Mouse (Mus musculus) embryo, embryonic 10 days (tissue): Measurements from ENCODE around the gene Saa2.

ENCODE experiments used
- DNase-seq: peaks from one replicate; pipeline ENCODE4 v3.0.0-alpha.2; 2015; ENCODE audit warnings: low spot score

Gene Saa2

DNA sequence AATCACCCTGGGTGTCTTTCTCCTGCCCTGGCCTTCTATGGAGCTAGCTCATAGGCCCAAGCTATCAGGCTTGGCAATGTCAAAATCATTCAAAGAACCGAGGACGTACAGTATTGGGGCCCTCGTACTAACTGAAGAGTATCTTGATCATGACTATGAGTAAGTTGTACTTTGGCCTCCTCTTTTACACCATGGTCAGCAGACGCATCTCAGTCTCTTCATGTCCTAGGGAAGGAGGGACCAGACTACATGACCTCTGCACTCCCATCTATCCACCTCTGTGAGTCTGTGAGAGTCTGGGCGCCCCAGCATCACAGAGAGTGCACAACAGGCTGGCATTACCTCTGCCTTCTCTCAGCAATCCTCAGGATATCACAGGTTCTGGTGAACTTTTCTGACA lies 11.0 kb downstream of the Saa2 start:
- no peak for DNase-seq

DNA sequence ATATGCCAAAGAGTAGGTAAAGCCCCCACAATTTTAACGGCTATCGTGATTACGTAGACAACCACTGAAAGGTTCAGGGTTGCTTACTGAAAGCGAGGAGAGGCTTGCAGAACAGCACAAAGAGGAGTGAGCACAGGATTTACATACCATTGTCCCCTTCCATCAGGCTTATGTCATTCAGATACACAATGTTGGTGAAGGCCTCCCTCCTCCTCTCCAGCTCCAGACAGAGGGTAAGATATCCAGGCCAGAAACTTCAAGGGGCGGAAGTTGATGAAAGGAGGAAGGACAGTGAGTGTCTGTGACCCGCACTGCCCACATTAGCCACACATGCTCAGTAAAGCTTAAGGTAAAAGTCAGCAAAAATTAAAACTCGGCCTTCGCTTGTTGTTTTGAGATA lies 13.1 kb downstream of the Saa2 start:
- no peak for DNase-seq

DNA sequence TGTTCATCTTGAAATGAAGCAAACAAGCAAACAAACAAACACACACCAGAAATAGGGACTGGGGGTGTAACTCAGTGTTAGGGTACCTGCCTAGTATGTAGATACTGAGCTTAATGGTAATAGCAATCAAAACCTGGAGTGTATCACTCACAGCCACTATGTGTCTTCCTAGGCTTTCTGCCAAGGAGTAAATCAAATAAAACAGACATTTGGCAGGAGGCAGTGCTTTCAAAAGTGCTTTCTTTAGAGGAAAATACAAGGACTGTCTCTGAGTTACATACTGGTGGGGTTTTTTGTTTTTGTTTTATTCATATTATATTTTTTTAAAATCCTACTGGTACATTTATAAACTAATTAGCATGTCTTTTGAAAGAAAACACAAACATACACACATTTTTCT lies 15.8 kb downstream of the Saa2 start:
- DNase-seq = no peak

DNA sequence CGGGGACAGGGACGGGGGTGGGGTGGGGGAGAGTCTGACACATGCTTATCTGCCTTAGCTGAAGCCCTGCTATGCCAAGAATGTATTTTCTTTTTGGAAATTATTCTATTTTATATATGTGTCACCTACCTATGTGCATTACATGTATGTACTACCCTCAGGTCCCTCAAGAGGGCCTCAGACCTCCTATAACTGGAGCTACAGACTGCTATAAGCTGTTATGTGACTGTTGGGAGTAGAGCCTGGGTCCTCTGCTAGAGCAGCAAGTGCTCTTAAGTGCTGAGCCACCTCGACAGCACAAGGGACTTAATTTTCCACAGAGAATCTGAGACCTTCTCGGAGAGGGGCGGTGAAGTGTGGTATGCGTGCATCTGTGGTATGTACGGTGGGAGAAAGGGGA lies 16.9 kb downstream of the Saa2 start:
- DNase-seq = no peak

DNA sequence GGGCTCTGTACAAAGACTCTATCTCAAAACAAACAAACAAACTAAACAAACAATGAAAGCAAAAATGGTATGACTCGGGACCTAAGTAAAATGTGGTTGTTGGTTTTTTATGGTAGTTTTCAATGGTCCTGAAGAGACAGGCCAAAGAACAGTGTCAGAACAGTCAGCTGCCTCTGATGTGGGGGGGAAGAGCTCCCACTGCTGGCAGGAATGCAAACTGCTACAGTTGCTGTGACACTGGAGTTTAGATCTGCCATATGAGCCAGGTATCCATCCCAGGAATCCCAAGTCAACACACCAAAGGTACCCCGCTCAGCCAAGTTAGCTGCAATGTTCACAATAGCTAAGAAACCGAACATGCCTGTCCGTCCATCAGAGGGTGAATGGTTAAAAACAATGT lies 19.1 kb downstream of the Saa2 start:
- peak; percentile 83 for DNase-seq

DNA sequence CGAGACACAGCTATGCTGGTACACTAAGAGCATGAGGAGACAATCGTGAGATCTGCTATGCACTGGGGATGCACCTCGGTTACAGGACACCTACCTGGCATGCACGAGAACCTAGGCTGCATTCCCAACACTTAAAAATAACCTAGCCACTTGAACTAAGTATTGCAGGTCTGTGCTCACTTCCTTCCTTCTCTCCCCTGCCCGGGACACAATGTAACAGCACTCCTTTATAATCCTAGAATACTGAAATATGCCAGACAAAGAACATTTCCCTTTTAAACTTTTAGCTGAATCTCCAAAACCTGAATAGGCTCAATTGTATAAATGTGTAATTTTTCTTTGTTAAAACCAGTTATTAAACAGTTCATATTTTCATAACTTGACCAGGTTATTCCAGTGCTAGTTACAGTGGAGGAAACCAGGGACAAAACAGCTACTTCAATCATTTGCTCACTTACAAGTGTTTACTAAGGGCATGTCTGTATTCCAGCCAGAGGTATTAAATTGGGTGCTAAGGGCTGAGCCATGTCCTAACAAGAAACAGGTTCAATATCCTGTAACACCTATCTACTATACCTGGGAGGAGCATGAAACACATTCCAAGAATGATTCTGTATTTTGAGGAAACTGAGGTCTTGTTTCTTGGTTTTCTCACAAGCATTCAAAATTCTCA lies 37.7 kb downstream of the Saa2 start:
- no peak for DNase-seq

DNA sequence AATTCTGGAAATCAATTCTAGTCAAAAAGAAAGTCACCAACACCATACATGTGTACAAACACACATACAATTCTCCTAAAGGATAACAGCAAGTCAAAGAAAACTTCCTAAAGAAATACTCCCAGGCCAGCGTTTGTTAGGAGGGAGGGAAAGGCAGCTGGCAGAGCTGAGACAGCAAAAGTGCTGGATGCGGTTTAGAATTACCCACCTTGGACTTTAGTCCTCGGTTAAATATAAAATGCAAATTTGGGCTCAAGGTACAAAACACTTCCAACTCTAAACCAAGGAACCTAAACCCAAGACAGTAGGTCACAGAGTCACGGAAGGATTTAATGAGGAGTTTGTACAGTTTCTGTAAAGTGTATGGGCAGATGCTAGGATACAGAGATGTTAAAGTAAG lies 42.3 kb downstream of the Saa2 start:
- DNase-seq = no peak

DNA sequence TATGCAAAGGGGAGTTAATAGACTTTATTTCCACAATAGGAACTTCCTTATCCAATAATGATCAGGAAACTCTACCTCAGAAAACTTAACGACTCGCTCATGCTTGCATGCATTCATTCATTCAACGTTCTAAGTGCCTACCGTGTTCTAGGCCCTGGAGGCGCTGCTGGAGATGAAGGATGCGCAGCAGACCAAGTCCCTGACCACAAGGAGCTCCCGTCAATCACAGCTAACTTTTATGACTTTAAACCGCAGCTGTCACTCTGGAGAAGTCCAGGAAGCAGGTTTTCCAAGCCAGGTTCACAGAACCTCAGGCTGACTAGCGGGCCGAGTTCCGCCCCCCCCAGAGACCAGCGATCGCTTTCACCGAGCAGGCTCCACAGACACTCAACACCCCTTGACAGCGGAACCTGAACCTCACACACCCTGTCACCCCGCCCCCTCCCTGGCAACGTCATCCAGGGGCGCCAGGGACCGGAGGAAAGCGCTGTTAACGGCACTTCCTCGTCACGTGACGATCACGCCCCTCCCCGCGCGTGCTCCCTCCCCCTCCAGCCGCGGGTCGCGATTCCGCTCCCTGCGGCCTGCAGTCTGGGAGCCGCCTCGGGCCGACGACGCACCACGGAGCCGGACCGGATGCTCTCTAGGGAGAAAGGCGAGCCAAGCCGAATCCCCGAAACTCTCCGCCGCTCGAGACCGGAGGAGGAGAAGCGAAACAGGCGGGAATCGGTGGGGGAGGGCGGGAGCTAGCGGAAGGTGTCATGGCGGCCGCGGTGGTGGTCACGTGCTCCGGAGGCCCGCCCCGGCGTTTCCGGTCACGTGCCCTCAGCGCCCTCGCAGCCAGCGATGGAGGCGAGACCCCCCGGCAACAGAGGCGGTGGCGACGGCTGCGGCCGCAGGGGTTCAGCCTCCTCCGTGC lies 44.0 kb downstream of the Saa2 start, which contains the start of the genes Hps5 and Gtf2h1:
Gene Hps5 (minus strand): TSS at position 778 of the 919 bp plus-strand sequence.
Gene Gtf2h1 (plus strand): TSS at position 817 of the 919 bp plus-strand sequence.
- peak; percentile 97 for DNase-seq

DNA sequence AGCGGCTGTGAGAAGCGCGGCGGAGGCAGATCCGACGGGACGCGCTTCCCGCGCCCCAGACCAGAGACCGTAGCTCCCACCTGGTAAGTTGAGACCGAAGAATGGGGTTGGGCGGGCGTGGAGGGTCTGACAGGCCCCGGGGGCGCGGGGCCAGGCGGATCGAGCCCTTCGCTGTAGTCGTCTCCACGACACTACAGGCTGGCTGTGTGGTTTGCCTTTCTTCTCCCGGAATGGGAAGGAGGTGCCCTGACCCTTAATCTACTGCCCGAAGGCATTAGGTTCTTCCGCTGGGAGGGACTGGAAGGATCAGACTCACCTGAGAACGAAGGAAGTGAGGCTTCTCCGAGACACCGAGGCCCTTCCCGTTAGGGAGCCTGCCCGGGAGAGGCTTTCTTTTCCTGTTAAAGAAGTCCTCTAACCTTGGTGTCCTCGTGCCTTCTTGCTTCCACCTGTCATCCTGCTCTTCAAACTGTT lies 44.7 kb downstream of the Saa2 start:
- peak; percentile 10 for DNase-seq

DNA sequence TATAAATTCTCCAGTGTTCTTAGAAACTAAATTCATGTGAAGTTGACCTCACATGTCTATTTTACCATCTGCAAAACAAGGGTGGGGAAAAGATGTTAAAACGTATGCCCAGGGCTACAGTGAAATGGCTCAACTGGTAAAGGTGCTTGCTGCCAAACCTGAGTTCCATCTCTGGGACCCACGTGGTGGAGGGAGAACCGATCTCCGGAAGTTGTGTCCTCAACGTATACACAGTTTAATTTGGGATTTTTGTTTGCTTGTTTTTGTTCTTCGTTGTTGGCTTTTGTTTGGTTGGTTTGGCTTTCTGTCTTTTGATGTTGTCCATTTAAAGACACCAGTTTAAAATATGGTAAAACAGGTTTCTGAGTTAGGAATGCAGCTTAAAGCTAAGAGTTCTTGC lies 45.2 kb downstream of the Saa2 start:
- DNase-seq = no peak
